Mouse (Mus musculus) embryonic facial prominence, embryonic 10.5 days (tissue): ENCODE measurements around the gene She. TPM values are rescaled to one million over a fixed set of nuclear protein-coding genes. Genes with fewer than 3 reads are reported as not detected.

Source experiments
- DNase-seq: peaks from one replicate; pipeline ENCODE4 v3.0.0-alpha.2; 2017; ENCODE audit warnings: low spot score
- H3K27ac ChIP-seq: fragments of 300-500 bp; sonication (generic); replicated peaks from 2 replicates; pipeline ENCODE4 v1.5.1; 2016; ENCODE audit warnings: mild to moderate bottlenecking
- H3K27me3 ChIP-seq: fragments of 300-500 bp; sonication (generic); replicated peaks from 2 replicates; pipeline ENCODE4 v1.6.1; 2016; ENCODE audit warnings: low read depth, mild to moderate bottlenecking; ENCODE audit not compliant: poor library complexity, severe bottlenecking
- H3K36me3 ChIP-seq: fragments of 300-500 bp; sonication (generic); replicated peaks from 2 replicates; pipeline ENCODE4 v1.6.1; 2016; ENCODE audit warnings: mild to moderate bottlenecking, moderate library complexity
- H3K4me1 ChIP-seq: fragments of 300-500 bp; sonication (generic); 2 replicates; pipeline ENCODE4 v1.6.1; 2016
- H3K4me3 ChIP-seq: fragments of 300-500 bp; sonication (generic); 2 replicates; pipeline ENCODE4 v1.5.1; 2016; ENCODE audit warnings: mild to moderate bottlenecking, moderate library complexity
- H3K9me3 ChIP-seq: fragments of 300-500 bp; sonication (generic); 2 replicates; pipeline ENCODE4 v1.6.1; 2016; ENCODE audit warnings: mild to moderate bottlenecking
- WGBS: fragments of 180-500 bp; shearing (Covaris S2); methylation state at CpG from one replicate; pipeline ENCODE4 v1.1.7; 2016; 5-methylcytosine and 5-hydroxymethylcytosine counted together
- polyA plus RNA-seq: library from polyadenylated mRNA; unstranded; fragments of >200 nt; fragmentation: Nextera tagmentation; extraction: Ambion mirVana; gene quantifications from 2 replicates; pipeline ENCODE4 v1.2.1, GENCODE M21; 2016

The She gene
- polyA plus RNA-seq, 1 experiment from 2014 or later = 2.7 TPM

DNA sequence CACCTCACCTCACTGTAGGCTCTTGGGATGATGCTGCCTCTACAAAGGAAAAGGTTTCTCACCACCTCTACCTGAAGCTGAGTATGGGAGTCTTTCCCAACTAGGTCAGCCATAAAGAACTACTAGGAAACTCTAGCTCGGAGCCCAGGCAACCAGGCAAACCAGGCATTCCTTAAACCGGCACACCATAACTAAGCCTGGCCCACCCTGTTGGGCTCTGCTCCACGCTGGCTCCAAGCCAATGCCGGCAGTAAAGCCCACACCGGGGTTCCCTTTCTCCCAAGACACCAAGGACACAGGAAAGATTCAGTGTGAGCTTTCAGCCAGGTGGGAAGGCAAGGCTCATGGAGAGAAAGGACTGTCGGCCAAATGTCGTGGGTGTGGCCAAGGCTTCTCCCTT lies 37.2 kb downstream of the She start:
- no peak overlapping the region for H3K27ac ChIP-seq
- WGBS = 45% methylated on average over 7 of the region's 7 CpGs

DNA sequence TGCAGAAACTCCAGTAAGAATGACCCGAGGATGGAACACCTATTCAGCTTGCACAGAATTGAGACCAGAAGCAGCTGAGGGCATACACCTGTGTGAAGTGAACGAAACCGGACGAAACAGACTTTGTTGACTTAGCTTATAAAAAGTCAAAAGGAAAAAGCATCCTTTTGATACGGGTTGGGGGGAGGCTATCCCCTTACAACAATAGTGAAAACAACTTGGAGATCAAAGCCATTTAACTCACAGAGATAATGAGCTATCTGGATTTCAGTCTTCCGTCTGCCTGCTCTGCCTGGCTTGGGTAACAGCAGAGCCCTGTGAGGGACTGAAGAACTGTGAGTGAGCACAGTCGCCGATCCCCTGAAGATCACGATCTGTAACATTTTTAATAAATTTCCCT lies 37.8 kb downstream of the She start:
- 65% methylated on average over 9 of the region's 9 CpGs for WGBS
- H3K4me3 ChIP-seq = no peak overlapping the region

More for the DNA sequence above, 37.2 kb downstream of the She start:
- peak; percentile 39 for DNase-seq
- Histone ChIP-seq H3K4me1 (peaks cover 23% of the 10 kb centered on the region), H3K36me3 (no peaks in the 10 kb centered on the region), H3K27me3 (no peaks in the 10 kb centered on the region), H3K9me3 (no peaks in the 10 kb centered on the region), H3K4me3 (no peak overlapping the region)

DNA sequence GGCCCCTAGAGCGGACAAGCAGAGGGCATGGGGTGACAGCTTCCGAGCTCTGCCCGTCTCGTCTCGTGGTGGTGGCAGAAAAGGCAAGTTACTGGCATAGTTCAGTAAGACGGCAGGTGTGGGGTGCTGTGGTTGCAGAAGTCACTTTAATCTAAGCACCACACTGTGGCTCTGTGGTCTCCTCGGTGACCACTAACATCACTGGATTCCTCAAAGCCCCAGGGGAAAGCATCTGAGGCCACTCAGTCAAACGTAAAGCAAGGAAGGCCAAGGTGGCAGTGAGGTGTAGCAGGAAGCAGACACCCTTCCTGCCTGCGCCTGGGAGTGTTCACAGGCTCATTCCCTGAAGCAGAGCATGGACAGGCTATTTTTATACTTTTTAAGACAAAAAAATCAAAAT lies 38.4 kb downstream of the She start:
- no peak for DNase-seq
- 71% methylated on average over 9 of the region's 9 CpGs for WGBS
- Histone ChIP-seq H3K27me3 (no peaks in the 10 kb centered on the region), H3K9me3 (no peaks in the 10 kb centered on the region), H3K36me3 (no peaks in the 10 kb centered on the region), H3K27ac (no peak overlapping the region), H3K4me3 (no peak overlapping the region), H3K4me1 (peaks cover 23% of the 10 kb centered on the region)

More for the DNA sequence above, 37.8 kb downstream of the She start:
- no peaks in the 10 kb centered on the region for H3K27me3 ChIP-seq
- no peak overlapping the region for H3K27ac ChIP-seq
- H3K4me1 ChIP-seq = peaks cover 23% of the 10 kb centered on the region
- no peaks in the 10 kb centered on the region for H3K9me3 ChIP-seq
- no peak for DNase-seq
- no peaks in the 10 kb centered on the region for H3K36me3 ChIP-seq

DNA sequence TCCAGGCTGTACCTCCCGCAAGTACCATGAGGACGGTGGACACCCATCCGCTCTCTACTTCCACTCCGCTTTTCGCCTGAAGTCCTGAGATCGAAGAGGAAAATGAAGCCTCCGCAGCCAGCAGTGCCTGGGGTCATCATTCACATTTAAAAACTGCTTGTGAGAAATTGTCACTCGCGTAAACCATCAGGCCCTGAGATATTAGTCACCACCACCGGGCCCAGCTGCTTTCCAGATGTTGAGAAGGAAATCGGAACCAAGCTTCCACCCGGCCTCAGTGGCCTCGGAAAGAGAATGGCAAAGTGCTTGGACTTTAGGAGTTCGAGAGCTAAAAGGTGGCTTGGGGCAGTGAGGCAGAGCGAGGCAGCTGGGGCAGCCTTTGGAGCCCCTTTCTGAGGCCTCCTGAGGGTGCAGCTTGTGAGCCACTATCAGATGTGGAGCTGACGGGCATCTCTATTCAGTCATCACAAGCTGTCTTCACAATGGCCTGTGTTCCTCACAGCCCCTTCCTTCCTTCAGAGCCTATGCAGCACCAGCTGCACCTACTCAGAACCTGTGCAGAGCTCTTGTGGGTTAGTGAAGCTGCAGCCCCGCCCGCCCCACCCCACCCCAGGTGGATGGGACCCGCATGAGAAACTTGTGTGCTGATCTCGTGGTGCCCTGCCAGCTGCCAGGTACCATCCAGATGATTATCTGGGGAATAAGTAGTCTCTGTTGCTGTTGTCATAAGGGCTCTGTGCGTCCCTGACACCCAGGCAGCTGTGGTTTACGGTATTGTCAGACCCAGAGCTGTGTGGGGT lies 39.5 kb downstream of the She start:
- Histone ChIP-seq H3K9me3 (no peaks in the 10 kb centered on the region), H3K36me3 (no peaks in the 10 kb centered on the region), H3K27me3 (no peaks in the 10 kb centered on the region), H3K4me1 (peaks cover 23% of the 10 kb centered on the region), H3K4me3 (no peak overlapping the region), H3K27ac (no peak overlapping the region)
- 73% methylated on average over 22 of the region's 22 CpGs for WGBS
- no peak for DNase-seq

DNA sequence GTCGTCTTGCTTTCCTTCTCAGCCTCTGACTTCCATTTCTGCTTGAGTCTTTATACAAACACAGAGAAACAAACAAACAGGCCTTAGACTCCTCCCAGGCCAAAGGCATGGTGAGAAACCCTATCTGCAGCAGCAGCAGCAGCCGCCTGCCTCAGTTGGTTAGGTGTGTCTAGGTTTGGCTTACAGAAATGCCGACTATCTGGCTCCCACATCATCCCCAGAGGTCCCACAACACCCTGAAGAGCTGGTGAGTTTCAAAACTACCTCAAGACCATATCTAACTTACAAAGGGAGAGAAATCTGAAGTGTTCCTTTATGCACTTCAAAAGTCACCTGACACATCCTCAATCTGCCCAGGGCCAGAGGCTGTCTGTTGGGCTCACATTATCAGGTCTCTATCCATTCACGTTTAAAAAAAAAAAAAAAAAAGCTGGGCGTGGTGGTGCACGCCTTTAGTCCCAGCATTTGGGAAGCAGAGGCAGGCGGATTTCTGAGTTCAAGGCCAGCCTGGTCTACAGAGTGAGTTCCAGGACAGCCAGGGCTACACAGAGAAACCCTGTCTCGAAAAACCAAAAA lies 40.3 kb downstream of the She start:
- no peak for DNase-seq
- Histone ChIP-seq H3K27ac (no peak overlapping the region), H3K4me3 (no peak overlapping the region), H3K9me3 (no peaks in the 10 kb centered on the region), H3K4me1 (peaks cover 23% of the 10 kb centered on the region), H3K36me3 (no peaks in the 10 kb centered on the region), H3K27me3 (peaks cover 4% of the 10 kb centered on the region; the same call in 1 of the 2 replicates)
- 76% methylated on average over 8 of the region's 8 CpGs for WGBS

DNA sequence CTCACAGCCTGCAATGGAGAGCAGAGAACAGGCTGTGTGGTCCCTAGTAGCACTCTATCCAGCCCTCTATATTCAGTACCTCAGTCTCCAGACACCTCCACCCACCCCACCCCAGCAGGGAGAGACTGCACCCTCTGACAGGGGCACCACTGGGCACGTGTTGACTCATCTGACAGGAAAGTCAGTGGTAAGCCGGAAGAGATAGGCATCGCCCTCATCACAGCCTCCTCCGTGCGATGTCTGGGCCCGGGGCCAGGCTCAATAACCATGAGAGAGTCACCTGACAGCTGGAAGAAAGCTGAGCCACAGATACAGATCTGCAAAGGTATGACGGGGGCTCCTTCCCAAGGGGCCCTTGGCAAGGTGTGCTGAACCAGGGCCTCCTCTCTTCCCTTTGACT lies 41.0 kb downstream of the She start:
- peaks cover 23% of the 10 kb centered on the region for H3K4me1 ChIP-seq
- H3K27ac ChIP-seq = no peak overlapping the region
- no peak overlapping the region for H3K4me3 ChIP-seq
- no peak for DNase-seq
- 89% methylated on average over 7 of the region's 7 CpGs for WGBS
- H3K9me3 ChIP-seq = no peaks in the 10 kb centered on the region
- H3K27me3 ChIP-seq = peaks cover 10% of the 10 kb centered on the region; the same call in 1 of the 2 replicates
- H3K36me3 ChIP-seq = no peaks in the 10 kb centered on the region

DNA sequence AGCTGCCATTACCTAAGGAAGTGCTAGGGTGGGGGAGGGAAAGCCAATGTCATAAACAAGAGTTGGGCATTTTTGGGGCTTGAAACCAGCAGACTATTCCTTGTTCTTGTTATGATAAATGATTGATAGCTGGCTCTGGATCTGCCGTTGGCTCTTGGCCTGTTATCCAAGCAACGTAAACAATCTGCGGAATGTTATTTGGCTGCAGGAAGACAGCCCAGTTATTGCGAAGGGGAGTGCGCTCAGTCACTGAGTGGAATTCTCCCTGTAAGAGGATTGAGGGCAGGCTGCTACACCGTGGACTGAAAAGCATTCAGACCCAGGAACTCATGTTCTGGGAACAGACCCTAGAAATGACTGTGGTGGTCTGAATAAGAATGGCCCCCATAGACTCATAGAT lies 41.5 kb downstream of the She start:
- no peaks in the 10 kb centered on the region for H3K36me3 ChIP-seq
- no peaks in the 10 kb centered on the region for H3K9me3 ChIP-seq
- no peak overlapping the region for H3K4me3 ChIP-seq
- H3K4me1 ChIP-seq = peaks cover 22% of the 10 kb centered on the region
- no peak overlapping the region for H3K27ac ChIP-seq
- 92% methylated on average over 6 of the region's 6 CpGs for WGBS
- no peak for DNase-seq
- H3K27me3 ChIP-seq = peaks cover 14% of the 10 kb centered on the region

DNA sequence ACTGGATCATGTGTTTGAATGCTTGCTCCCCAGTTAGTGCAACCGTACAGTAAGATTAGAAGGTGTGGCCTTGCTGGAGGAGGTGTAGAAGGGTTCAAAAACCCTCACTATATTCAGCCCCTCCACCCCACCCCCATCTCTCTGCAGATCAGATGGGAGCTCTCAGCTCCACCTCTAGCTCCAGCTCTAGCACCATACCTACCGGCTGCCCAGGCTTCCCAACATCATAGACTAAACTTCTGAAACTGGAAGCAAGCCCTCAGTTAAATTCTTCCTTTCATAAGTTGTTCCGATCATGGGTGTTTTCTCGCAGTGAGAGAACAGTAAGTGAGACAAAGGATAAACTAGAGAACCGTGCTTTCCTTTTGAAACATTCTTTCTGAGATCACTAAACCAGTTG lies 42.9 kb downstream of the She start:
- Histone ChIP-seq H3K27me3 (peaks cover 21% of the 10 kb centered on the region), H3K9me3 (no peaks in the 10 kb centered on the region)
- no peak for DNase-seq

DNA sequence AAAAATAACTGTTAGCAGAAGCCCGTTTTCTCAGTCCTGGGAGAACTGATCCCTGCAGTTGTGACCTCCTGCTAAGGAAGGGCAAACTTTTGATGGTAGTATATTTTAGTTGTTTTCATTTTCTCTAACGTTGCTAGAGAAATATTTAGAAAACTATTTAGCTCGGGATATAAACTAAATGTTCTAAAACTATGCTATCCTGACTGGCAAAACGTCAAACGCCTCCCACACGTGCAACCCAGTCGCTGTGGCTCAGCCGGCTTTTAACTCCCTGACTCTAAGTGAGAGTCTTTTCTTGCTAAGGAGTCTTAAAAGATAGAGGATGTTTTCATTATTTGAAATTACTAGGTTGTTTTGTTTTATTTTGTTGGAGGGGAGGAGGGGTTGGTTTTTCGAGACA lies 43.9 kb downstream of the She start:
- Histone ChIP-seq H3K36me3 (no peaks in the 10 kb centered on the region), H3K27ac (no peak overlapping the region), H3K27me3 (peaks cover 21% of the 10 kb centered on the region), H3K9me3 (no peaks in the 10 kb centered on the region), H3K4me3 (no peak overlapping the region), H3K4me1 (peaks cover 11% of the 10 kb centered on the region)
- no peak for DNase-seq
- 86% methylated on average over 9 of the region's 9 CpGs for WGBS

More for the DNA sequence above, 42.9 kb downstream of the She start:
- H3K27ac ChIP-seq = no peak overlapping the region
- H3K4me1 ChIP-seq = peaks cover 15% of the 10 kb centered on the region
- H3K4me3 ChIP-seq = no peak overlapping the region
- H3K36me3 ChIP-seq = no peaks in the 10 kb centered on the region
- 89% methylated on average over 5 of the region's 5 CpGs for WGBS

DNA sequence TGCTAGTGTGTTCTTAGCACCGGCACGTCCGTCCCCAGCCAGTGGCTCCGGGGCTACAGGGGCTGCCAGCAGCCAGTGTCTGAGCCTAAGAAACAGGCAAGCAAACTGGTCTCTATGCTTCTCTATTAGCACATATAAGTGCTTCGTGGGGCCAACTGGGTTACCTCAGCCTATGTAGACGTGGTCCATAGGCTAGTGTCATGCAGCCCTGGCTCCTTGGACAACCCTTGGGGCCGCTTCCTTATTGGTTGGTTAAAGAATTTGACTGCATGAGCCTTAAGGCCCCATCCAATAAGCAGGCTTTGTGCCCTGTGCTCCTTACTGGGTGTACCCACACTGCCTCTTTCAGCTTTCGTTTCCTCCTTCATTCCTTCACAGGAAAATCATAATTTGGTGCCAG lies 44.6 kb downstream of the She start:
- no peaks in the 10 kb centered on the region for H3K36me3 ChIP-seq
- WGBS = 82% methylated on average over 8 of the region's 8 CpGs
- no peak overlapping the region for H3K27ac ChIP-seq
- no peak overlapping the region for H3K4me3 ChIP-seq
- DNase-seq = no peak
- no peaks in the 10 kb centered on the region for H3K9me3 ChIP-seq
- peaks cover 4% of the 10 kb centered on the region for H3K4me1 ChIP-seq
- peaks cover 21% of the 10 kb centered on the region for H3K27me3 ChIP-seq

DNA sequence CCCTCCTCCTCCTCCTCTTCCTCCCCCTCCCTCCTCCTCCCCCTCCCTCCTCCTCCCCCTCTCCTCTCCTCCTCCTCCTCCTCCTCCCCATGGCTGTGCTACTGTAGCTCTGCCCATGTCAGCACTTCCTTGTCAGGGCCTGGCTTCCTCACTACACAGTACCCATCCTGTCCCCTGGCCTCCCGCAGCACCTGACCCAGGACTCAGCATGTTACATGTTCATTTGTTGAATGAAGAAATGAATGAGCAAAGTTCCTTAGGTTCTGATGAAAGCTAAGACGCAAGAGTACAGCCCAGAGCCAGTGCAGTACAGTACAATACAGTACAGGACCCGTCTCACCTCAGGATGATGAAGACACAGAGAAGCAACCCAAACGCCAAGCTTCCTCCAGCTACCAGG lies 45.3 kb downstream of the She start:
- 72% methylated on average over 4 of the region's 4 CpGs for WGBS
- H3K9me3 ChIP-seq = no peaks in the 10 kb centered on the region
- no peaks in the 10 kb centered on the region for H3K4me1 ChIP-seq
- peaks cover 21% of the 10 kb centered on the region for H3K27me3 ChIP-seq
- no peak for DNase-seq
- no peak overlapping the region for H3K4me3 ChIP-seq
- no peak overlapping the region for H3K27ac ChIP-seq
- H3K36me3 ChIP-seq = no peaks in the 10 kb centered on the region

DNA sequence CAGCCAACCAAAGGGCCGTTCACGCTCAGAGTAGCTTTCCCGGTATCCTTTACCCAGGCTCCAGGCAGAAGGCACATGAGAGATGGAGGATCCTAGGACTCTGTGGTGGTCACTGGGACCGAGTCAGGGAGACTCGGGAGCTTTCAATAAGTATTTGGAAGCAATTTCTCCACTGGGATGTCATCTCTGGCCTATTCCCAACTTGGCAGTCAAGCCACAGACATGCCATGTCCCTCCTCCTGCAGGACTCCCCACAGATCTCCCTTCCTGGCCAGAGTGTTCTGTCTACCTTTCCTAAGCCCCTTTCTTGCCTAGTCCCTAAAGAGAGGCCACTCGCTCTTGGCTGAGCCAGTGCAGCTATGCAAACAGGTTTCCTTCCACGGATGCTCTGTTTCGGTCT lies 46.0 kb downstream of the She start:
- H3K4me3 ChIP-seq = no peak overlapping the region
- 83% methylated on average over 8 of the region's 8 CpGs for WGBS
- peaks cover 21% of the 10 kb centered on the region for H3K27me3 ChIP-seq
- H3K36me3 ChIP-seq = no peaks in the 10 kb centered on the region
- DNase-seq = no peak
- no peaks in the 10 kb centered on the region for H3K4me1 ChIP-seq
- H3K9me3 ChIP-seq = no peaks in the 10 kb centered on the region
- no peak overlapping the region for H3K27ac ChIP-seq

DNA sequence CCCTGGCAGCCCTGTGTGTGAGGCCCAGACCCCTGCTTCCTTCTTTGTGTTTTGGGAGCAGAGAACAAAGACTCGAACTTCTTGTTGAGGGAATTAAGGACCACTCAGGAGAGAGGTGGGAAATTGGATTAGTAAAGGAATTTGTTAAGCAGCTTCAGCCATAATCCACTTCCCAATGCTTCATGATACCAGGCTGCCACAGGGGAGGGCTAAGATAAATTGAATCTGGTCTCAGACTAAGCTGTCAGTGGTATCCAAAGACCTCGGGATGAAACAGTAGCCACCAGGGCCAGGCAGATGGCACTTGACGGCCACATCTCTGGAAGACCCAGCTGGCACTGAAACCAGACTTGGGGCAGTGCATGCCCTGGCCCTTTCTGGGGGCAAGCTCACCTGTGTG lies 47.3 kb downstream of the She start:
- no peaks in the 10 kb centered on the region for H3K4me1 ChIP-seq
- no peak overlapping the region for H3K4me3 ChIP-seq
- H3K27ac ChIP-seq = no peak overlapping the region
- WGBS = 14% methylated on average over 3 of the region's 3 CpGs
- DNase-seq = no peak
- no peaks in the 10 kb centered on the region for H3K36me3 ChIP-seq
- no peaks in the 10 kb centered on the region for H3K9me3 ChIP-seq
- H3K27me3 ChIP-seq = peaks cover 29% of the 10 kb centered on the region
